Mouse (Mus musculus) thymus, postnatal 14 days (tissue): ENCODE data around the gene Myh3.

Experiments
- DNase-seq: peaks from one replicate; pipeline ENCODE4 v3.0.0; 2021

The Myh3 gene

GRCm38 (mm10) chr11:67146409-67147282 lies 68.5 kb downstream of the Myh3 start:
- no peak for DNase-seq

GRCm38 (mm10) chr11:67147283-67147921 lies 69.3 kb downstream of the Myh3 start:
- DNase-seq, result no peak

DNA sequence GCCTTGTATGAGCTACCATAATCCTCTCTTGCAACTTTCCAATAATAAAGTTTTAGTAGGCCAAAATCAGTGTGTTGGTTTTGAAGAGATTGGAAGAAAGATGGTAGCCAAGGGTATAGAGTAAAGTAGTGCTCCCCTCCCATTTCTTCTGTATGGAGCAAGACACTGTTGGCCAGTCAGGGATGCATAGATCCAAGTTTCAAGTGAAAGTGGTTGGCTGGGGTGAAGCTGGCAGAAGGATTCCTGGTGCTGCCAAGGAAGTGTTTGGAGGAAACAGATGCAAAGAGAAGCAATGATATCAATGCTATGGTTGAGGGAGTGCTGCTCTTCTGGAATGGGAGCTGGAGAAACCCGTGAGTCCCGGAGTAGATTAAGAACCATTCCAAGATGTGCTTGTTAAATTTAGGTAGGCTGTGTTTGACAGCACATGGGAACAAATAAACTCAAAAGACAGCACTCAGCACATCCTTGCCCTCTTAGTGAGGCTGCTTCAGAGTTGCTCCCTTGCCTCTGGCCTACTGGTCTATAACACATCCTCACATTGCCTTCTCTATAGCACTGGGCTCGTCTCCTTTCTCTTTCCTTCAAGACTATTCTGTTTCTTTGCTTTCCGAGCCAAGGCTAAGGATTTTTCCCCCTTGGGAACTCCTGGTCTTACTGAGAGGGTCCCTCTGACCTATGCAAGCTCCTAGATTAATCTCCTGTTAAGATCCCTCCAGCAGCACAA lies 70.3 kb downstream of the Myh3 start:
- DNase-seq, result no peak

DNA sequence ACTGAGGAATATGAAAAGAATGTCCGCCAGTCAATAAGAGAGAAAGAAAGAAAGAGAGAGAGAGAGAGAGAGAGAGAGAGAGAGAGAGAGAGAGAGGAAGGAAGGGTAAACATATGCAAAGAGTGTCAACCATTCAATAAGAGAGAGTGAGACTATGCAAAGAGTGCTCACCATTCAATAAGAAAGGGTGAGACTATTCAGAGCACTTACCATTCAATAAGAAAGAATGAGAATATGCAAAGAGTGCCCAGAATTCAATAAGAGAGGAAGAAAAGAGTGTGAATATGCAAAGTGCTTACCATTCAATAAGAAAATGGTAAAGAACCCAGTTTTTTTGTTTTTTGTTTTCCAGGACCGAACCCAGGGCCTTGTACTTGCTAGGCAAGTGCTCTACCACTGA lies 72.1 kb downstream of the Myh3 start:
- DNase-seq, result no peak

DNA sequence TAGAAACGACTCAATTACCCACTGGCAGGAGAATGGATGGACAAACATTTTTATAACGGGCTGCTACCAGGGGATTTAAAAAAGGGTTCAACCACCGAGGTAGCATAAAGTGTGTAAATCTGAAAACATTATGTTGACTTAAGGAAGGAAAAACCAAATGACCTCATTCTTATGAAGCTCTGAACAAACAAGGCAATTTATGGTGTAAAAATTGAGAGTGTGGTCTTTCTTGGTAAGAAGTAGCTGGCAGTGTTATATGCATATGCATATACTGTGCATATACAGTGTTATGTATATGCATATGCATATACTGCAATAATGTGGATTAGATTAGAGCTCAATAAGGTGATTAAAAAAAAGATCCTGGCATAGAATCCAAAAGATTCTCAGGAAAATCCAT lies 73.1 kb downstream of the Myh3 start:
- DNase-seq, result no peak
